Mouse (Mus musculus) heart, postnatal 0 days (tissue): ENCODE results near the gene Washc4. TPM values are rescaled to one million over a fixed set of nuclear protein-coding genes. Genes with fewer than 3 reads are reported as not detected.

Source experiments
- ATAC-seq: fragments of 200-750 bp; cut with Nextera tagmentation; 2 replicates; pipeline ENCODE4 v1.8.0; 2017; ENCODE audit warnings: low read depth, moderate number of reproducible peaks, moderate library complexity; ENCODE audit not compliant: insufficient read depth
- DNase-seq: peaks from one replicate; pipeline ENCODE4 v3.0.0-alpha.2; 2016; ENCODE audit warnings: low spot score
- H3K27ac ChIP-seq: fragments of 300-500 bp; sonication (generic); 2 replicates; pipeline ENCODE4 v1.5.1; 2014; ENCODE audit warnings: low read depth, mild to moderate bottlenecking
- H3K27me3 ChIP-seq: fragments of 300-500 bp; sonication (generic); 2 replicates; pipeline ENCODE4 v1.6.1; 2014; ENCODE audit warnings: low read length, mixed read lengths; ENCODE audit not compliant: control insufficient read depth, insufficient read depth
- H3K36me3 ChIP-seq: fragments of 300-500 bp; sonication (generic); replicated peaks from 2 replicates; pipeline ENCODE4 v1.6.1; 2014; ENCODE audit warnings: low read length, mixed read lengths; ENCODE audit not compliant: control insufficient read depth, insufficient read depth
- H3K4me1 ChIP-seq: fragments of 300-500 bp; sonication (generic); 2 replicates; pipeline ENCODE4 v1.6.1; 2014; ENCODE audit warnings: antibody characterized with exemption; ENCODE audit not compliant: control insufficient read depth, insufficient read depth
- H3K4me2 ChIP-seq: fragments of 300-500 bp; sonication (generic); 2 replicates; pipeline ENCODE4 v1.6.1; 2014; ENCODE audit warnings: low read depth, mild to moderate bottlenecking, low read length, moderate library complexity
- H3K4me3 ChIP-seq: fragments of 300-500 bp; sonication (generic); 2 replicates; pipeline ENCODE4 v1.5.1; 2014; ENCODE audit warnings: low read depth, low read length
- H3K9ac ChIP-seq: fragments of 300-500 bp; sonication (generic); replicated peaks from 2 replicates; pipeline ENCODE4 v1.6.1; 2014; ENCODE audit warnings: low read depth, low read length, mixed read lengths
- H3K9me3 ChIP-seq: fragments of 300-500 bp; sonication (generic); replicated peaks from 2 replicates; pipeline ENCODE4 v1.6.1; 2016; ENCODE audit warnings: low read length; ENCODE audit not compliant: control insufficient read depth
- CTCF ChIP-seq: IDR thresholded peaks from 2 replicates; pipeline ENCODE4 v1.5.1; 2016; ENCODE audit warnings: antibody characterized with exemption, control low read depth, low read depth
- EP300 ChIP-seq: IDR thresholded peaks from 2 replicates; pipeline ENCODE4 v1.6.1; 2016; ENCODE audit warnings: antibody characterized with exemption, low read depth
- WGBS: fragments of 180-500 bp; shearing (Covaris S2); extraction: QIAGEN DNeasy Blood & Tissue Kit; methylation state at CpG from one replicate; pipeline ENCODE4 v1.1.7; 2014; 5-methylcytosine and 5-hydroxymethylcytosine counted together
- polyA plus RNA-seq: library from polyadenylated mRNA; unstranded; fragments of >200 nt; fragmentation: Nextera tagmentation; extraction: Ambion mirVana; gene quantifications from 2 replicates; pipeline ENCODE4 v1.2.1, GENCODE M21; 2015
- total RNA-seq: library from RNA; depleted of rRNA; stranded (reverse); fragments of >200 nt; gene quantifications from 2 replicates; pipeline ENCODE4 v1.2.3, GENCODE M21; 2014; ENCODE audit warnings: low replicate concordance

Washc4 gene
- total and polyA plus RNA-seq, 2 experiments from 2014 or later: 13.2 to 15.1 TPM

DNA sequence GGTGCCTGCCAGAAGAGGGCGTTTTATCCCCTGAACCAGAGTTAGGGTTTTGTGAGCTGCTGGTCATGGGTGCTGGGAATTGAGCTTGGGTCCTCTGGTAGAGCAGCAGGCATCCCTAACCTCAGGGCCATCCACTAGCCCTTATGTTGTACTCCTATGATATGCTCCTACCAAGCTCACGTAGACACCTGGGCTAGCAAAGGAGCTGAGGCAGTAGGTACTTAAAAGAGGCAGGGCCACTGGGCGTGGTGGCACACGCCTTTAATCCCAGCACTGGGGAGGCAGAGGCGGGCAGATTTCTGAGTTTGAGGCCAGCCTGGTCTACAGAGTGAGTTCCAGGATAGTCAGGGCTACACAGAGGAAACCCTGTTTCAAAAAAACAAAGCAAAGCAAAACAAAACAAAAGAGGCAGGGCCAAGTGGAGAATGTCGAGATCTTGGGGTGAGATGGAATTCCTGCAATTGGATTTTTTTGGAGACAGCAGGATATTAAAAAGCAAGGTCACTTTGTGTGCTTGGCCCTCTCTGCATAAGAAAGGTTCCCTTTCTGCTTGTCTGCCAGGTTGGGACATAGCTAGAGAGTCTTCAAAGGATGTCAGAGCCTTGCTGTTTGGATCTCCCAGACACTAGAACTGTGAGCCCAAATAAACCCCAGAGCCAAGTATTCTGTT is 4.1 kb upstream of the Washc4 start:
- H3K27ac ChIP-seq: no peak overlapping the region
- H3K9ac ChIP-seq: no peak overlapping the region
- WGBS: 75% methylated on average over 6 of the region's 6 CpGs
- no peak overlapping the region for H3K4me3 ChIP-seq
- H3K4me2 ChIP-seq: no peak overlapping the region
- DNase-seq: no peak
- H3K36me3 ChIP-seq: no peaks in the 10 kb centered on the region
- TF ChIP-seq EP300 (no peak), CTCF (no peak)
- H3K4me1 ChIP-seq: 0 out of 2 replicates have a peak, but pooled peaks cover under 1% of the 10 kb centered on the region
- ATAC-seq: no peak
- H3K27me3 ChIP-seq: no peaks in the 10 kb centered on the region
- no peaks in the 10 kb centered on the region for H3K9me3 ChIP-seq

DNA sequence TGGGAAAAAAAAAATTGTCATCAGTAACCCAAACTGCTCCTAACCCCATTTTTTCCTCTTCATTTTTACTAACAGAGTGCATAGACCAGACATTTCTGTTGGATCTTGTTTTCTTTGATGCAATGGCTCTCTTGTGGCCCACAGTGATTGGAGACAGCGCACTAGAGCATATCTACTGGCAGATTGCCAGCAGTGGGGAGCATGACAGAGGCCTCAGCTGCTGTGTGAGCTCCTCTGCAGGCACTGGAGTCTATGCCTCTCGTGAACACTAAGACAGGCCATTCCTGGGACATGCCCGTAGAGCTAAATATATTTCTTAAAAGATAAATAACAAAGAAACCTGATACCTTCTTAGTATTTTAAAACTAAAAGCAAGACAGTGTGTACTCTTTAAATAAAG is 3.5 kb upstream of the Washc4 start:
- ATAC-seq: no peak
- 12% methylated on average over 3 of the region's 3 CpGs for WGBS
- no peak overlapping the region for H3K9ac ChIP-seq
- H3K4me1 ChIP-seq: 0 out of 2 replicates have a peak, but pooled peaks cover 7% of the 10 kb centered on the region
- H3K4me2 ChIP-seq: no peak overlapping the region
- TF ChIP-seq EP300 (no peak), CTCF (no peak)
- no peak for DNase-seq
- H3K9me3 ChIP-seq: no peaks in the 10 kb centered on the region
- H3K27ac ChIP-seq: no peak overlapping the region
- H3K4me3 ChIP-seq: no peak overlapping the region
- H3K27me3 ChIP-seq: no peaks in the 10 kb centered on the region
- H3K36me3 ChIP-seq: no peaks in the 10 kb centered on the region

DNA sequence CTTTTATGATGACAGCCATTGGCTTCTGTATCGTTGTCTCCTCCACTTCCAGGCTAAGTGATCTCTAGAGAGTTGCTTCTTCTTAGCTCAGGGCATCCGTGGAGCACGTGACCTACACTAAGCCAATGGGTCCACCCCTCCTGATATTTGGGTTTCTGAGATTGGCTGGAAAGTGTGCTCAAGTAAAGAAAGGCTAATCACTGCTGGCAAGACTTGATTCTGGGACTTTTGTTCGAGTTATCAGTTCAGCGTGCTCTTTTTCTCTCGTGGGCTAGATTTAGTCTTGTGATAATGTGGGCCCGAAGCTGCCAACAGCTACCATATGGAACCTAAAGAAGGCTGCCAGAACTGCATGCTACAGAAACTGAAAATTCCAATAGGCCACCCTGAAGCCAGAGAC is 1.3 kb upstream of the Washc4 start:
- H3K4me3 ChIP-seq: no peak overlapping the region
- H3K9me3 ChIP-seq: no peaks in the 10 kb centered on the region
- H3K4me1 ChIP-seq: peaks cover 12% of the 10 kb centered on the region; the same call in 1 of the 2 replicates
- no peak overlapping the region for H3K4me2 ChIP-seq
- no peak overlapping the region for H3K27ac ChIP-seq
- no peak overlapping the region for H3K9ac ChIP-seq
- no peaks in the 10 kb centered on the region for H3K36me3 ChIP-seq
- H3K27me3 ChIP-seq: no peaks in the 10 kb centered on the region
- DNase-seq: no peak
- 85% methylated on average over 7 of the region's 7 CpGs for WGBS
- TF ChIP-seq EP300: no peak
- TF ChIP-seq CTCF: no peak
- no peak for ATAC-seq

DNA sequence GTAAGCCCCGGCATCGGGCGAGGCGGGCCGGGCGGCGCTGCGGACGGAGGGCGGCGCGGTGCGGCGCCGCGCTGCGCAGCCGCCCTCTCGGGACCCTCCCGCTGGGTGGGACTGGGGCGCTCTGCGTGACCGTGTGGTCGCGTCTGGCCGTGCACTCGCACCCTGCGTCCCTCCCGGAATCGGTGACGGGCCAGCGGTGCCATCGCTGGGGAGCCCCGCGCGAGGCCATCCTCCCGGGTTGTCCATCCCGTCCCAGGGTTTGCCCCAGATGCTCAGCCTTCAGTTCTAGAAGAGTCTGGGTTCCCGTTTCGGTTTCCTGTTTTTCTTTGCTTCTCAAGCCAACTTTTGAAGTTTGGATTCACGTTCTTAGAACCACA is 539 bp downstream of the Washc4 start:
- no peaks in the 10 kb centered on the region for H3K27me3 ChIP-seq
- DNase-seq: peak; percentile 57
- H3K4me2 ChIP-seq: peak overlapping the region; percentile 67
- peak overlapping the region; percentile 95 for H3K4me3 ChIP-seq
- WGBS: 0% methylated on average over 38 of the region's 41 CpGs
- no peaks in the 10 kb centered on the region for H3K9me3 ChIP-seq
- ATAC-seq: peak; percentile 90
- H3K4me1 ChIP-seq: peaks cover 12% of the 10 kb centered on the region; the same call in 1 of the 2 replicates
- H3K9ac ChIP-seq: peak overlapping the region; percentile 83
- TF ChIP-seq CTCF: no peak
- no peak for TF ChIP-seq EP300
- peaks cover 12% of the 10 kb centered on the region for H3K36me3 ChIP-seq
- peak overlapping the region; percentile 86 for H3K27ac ChIP-seq

DNA sequence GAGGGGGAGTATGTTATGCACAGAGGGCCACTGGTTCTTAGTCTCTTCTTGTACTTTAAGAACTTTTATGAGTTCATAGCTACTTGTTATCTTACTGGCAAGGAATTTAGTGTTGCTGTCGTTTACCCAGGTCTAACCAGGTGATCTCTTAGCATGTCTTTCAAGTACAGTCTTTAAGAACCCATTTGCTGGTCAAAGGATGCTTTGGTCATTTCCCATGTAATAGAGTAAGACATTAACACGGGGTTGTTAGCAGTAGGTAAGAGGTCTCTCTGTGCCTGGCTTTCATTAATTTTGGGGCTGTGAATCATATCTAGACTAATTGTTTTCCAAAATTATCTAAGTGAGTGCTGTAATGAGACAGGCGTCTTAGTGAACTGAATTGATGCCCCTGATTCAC is 1.8 kb downstream of the Washc4 start:
- Histone ChIP-seq H3K9ac (no peak overlapping the region), H3K9me3 (no peaks in the 10 kb centered on the region), H3K27ac (no peak overlapping the region), H3K4me1 (peaks cover 12% of the 10 kb centered on the region; the same call in 1 of the 2 replicates), H3K36me3 (peaks cover 21% of the 10 kb centered on the region), H3K4me2 (peak overlapping the region; percentile 67; the same call in 1 of the 2 replicates), H3K27me3 (no peaks in the 10 kb centered on the region), H3K4me3 (0 out of 2 replicates have a peak overlapping the region, but pooled peaks have one; percentile 95)
- ATAC-seq: no peak
- no peak for DNase-seq
- TF ChIP-seq CTCF (no peak), EP300 (no peak)
- WGBS: 53% methylated on average over 3 of the region's 3 CpGs

DNA sequence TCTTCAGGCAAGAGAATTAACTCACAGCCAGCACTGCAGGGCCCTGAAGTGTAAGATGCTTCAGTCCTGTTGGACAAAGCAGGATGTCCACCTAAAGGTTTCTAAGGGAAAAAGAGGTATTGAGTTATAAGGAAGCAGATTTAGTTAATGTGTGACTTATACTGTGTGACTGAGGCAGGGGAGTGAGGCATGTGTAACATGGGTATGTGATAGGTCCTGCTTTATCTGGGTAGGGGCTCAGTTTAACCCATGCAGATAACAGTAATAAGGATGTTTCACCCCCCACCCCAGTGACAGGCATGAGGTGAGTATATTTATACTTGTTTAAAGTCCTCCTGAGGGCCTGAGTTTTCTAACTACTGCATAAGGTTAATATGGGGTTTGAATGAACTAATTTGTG is 19.5 kb downstream of the Washc4 start:
- DNase-seq: no peak
- H3K27ac ChIP-seq: no peak overlapping the region
- H3K9ac ChIP-seq: no peak overlapping the region
- H3K36me3 ChIP-seq: peaks cover 88% of the 10 kb centered on the region
- no peaks in the 10 kb centered on the region for H3K9me3 ChIP-seq
- H3K4me1 ChIP-seq: no peaks in the 10 kb centered on the region
- no peak overlapping the region for H3K4me3 ChIP-seq
- no peak for ATAC-seq
- H3K27me3 ChIP-seq: no peaks in the 10 kb centered on the region
- TF ChIP-seq EP300 (no peak), CTCF (no peak)
- H3K4me2 ChIP-seq: no peak overlapping the region
